8 mouse cellular contexts compared by ENCODE assay signal in the genomic region with DNA sequence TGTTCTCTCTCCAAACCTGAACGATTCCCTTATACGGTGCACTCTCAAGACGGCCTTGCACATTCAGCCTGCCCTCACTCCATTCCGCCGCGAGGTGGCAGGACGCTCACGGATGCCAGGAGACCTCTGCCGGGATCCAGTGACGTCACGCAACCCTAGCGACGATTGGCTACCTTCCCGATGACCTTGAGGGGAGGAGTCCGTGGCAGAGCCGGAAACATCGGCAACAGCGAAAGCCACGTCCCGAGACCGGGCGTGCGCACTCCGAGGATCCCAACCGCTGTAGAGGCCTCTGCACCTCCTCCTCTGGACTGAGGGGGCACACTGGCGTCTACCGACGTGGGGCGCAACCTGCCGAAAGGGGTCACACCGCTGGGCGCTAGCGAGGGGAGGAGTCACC. TPM values are rescaled to one million over a fixed set of nuclear protein-coding genes. Genes with fewer than 3 reads are reported as not detected.
DNase-seq lines count a peak whose midpoint lies in the region; ATAC-seq lines count a peak whose summit lies in the region.

No protein-coding gene starts in this region.

- peaks cover 13% of the 10 kb centered on the region for H3K4me1 ChIP-seq in hindbrain, embryonic 16.5 days (ENCODE audit: control insufficient read depth, insufficient read depth, low read depth, low read length)

- H3K9me3 ChIP-seq in hindbrain, embryonic 16.5 days (ENCODE audit: control insufficient read depth, low read length): no peaks in the 10 kb centered on the region

- peak overlapping the region; percentile 73 for H3K4me2 ChIP-seq in hindbrain, embryonic 16.5 days (ENCODE audit: low read length)

- no peaks in the 10 kb centered on the region for H3K27me3 ChIP-seq in hindbrain, embryonic 16.5 days (replicated peaks; ENCODE audit: control insufficient read depth, insufficient read depth, low read length)

- H3K36me3 ChIP-seq in hindbrain, embryonic 16.5 days (ENCODE audit: control insufficient read depth, insufficient read depth, low read length): peaks cover 7% of the 10 kb centered on the region
- peaks cover 15% of the 10 kb centered on the region for H3K36me3 ChIP-seq in macrophage (ENCODE audit: inconsistent target)

- peaks cover 15% of the 10 kb centered on the region for H3K79me2 ChIP-seq in macrophage (ENCODE audit: inconsistent target)

- WGBS in hindbrain, embryonic 16.5 days: under 1% methylated on average over 33 of the region's 33 CpGs
- 2% methylated on average over 33 of the region's 33 CpGs for WGBS in macrophage (ENCODE audit: missing documents)

- ATAC-seq in hindbrain, embryonic 16.5 days: peak; percentile 97

- peak overlapping the region; percentile 99 for H3K9ac ChIP-seq in hindbrain, embryonic 16.5 days (ENCODE audit: low read depth, low read length)

- peak overlapping the region; percentile 97 for H3K27ac ChIP-seq in hindbrain, embryonic 16.5 days (ENCODE audit: low read depth, low read length)
- peak overlapping the region; percentile 55 for H3K27ac ChIP-seq in macrophage

- H3K4me3 ChIP-seq in hindbrain, embryonic 16.5 days (ENCODE audit: low read length): peak overlapping the region; percentile 96
- peak overlapping the region; percentile 66 for H3K4me3 ChIP-seq in macrophage (ENCODE audit: inconsistent target)

- DNase-seq in WW6 (ENCODE audit: low read depth, low spot score): peak; percentile 98
- DNase-seq in cerebellum, postnatal 4 days (ENCODE audit: low spot score in 2 of 2): peak; percentile 99
- peak; percentile 100 for DNase-seq in gastrocnemius, adult 18-20 months (ENCODE audit: low spot score)
- peak; percentile 100 for DNase-seq in left cerebral cortex, adult 18-20 months (ENCODE audit: low spot score in 2 of 2)
- peak; percentile 99 for DNase-seq in right cerebral cortex, adult 18-20 months
- peak; percentile 98 for DNase-seq in urinary bladder, postnatal 10 days (ENCODE audit: low spot score)

RNA-seq across cellular contexts. Expression of gene Tesk1, which starts 0.3 kb away (rescaled TPM):
- 10 to 100 TPM; 56.2 to 60.8 TPM for total RNA-seq in gastrocnemius, adult 18-20 months (2021)
- 8.9 and 9.2 TPM in 2 replicates for polyA plus RNA-seq in hindbrain, embryonic 16.5 days (2015; fragmentation: Nextera tagmentation; extraction: Ambion mirVana)
- 10 to 100 TPM; 90.6 to 96.5 TPM for total RNA-seq in left cerebral cortex, adult 18-20 months (2021)
- 10 to 100 TPM in 25 of 26 experiments, 1 to 10 TPM in 1; 6.5 to 65.0 (median 35.2) TPM for total RNA-seq in macrophage (2018; cell fraction: chromatin; rRNA removed)
- 10 to 100 TPM; 33.5 to 59.0 (median 44.7) TPM for total RNA-seq in macrophage (2018; cell fraction: cytosol; rRNA removed)
- total RNA-seq in macrophage (2018; cell fraction: nucleus; rRNA removed): 10 to 100 TPM; 20.1 to 53.9 (median 36.3) TPM
- polyA plus RNA-seq in macrophage (2018): 40.0 to 51.6 TPM (median 50.0 TPM) in 3 replicates

RNA-seq across cellular contexts. Expression of gene Cd72, which starts 12.4 kb away (rescaled TPM):
- under 1 TPM in 1 of 2 experiments, not detected in 1; 0.21 TPM for total RNA-seq in gastrocnemius, adult 18-20 months (2021)
- polyA plus RNA-seq in hindbrain, embryonic 16.5 days (2015; fragmentation: Nextera tagmentation; extraction: Ambion mirVana): 5.1 and 5.3 TPM in 2 replicates
- total RNA-seq in left cerebral cortex, adult 18-20 months (2021): 1 to 10 TPM in 1 of 2 experiments, under 1 TPM in 1; 0.84 to 1.3 TPM
- 100 to 1,000 TPM in 20 of 26 experiments, 10 to 100 TPM in 6; 23.1 to 382 (median 173) TPM for total RNA-seq in macrophage (2018; cell fraction: chromatin; rRNA removed)
- 100 to 1,000 TPM in 13 of 26 experiments, 10 to 100 TPM in 13; 47.9 to 276 (median 118) TPM for total RNA-seq in macrophage (2018; cell fraction: cytosol; rRNA removed)
- 100 to 1,000 TPM in 21 of 26 experiments, 10 to 100 TPM in 5; 42.9 to 554 (median 170) TPM for total RNA-seq in macrophage (2018; cell fraction: nucleus; rRNA removed)
- 155 to 199 TPM (median 157 TPM) in 3 replicates for polyA plus RNA-seq in macrophage (2018)

RNA-seq across cellular contexts. Expression of gene Fam166b, which starts 13.1 kb away (rescaled TPM):
- total RNA-seq in gastrocnemius, adult 18-20 months (2021): not detected
- polyA plus RNA-seq in hindbrain, embryonic 16.5 days (2015; fragmentation: Nextera tagmentation; extraction: Ambion mirVana): 1.1 and 1.4 TPM in 2 replicates
- 1 to 10 TPM in 1 of 2 experiments, under 1 TPM in 1; 0.82 to 1.2 TPM for total RNA-seq in left cerebral cortex, adult 18-20 months (2021)
- total RNA-seq in macrophage (2018; cell fraction: chromatin; rRNA removed): not detected
- not detected for total RNA-seq in macrophage (2018; cell fraction: cytosol; rRNA removed)
- not detected for total RNA-seq in macrophage (2018; cell fraction: nucleus; rRNA removed)
- not detected in 3 replicates for polyA plus RNA-seq in macrophage (2018)

RNA-seq across cellular contexts. Expression of gene Sit1, which starts 41.5 kb away (rescaled TPM):
- total RNA-seq in gastrocnemius, adult 18-20 months (2021): not detected
- not detected in 2 replicates for polyA plus RNA-seq in hindbrain, embryonic 16.5 days (2015; fragmentation: Nextera tagmentation; extraction: Ambion mirVana)
- total RNA-seq in left cerebral cortex, adult 18-20 months (2021): not detected
- not detected for total RNA-seq in macrophage (2018; cell fraction: chromatin; rRNA removed)
- total RNA-seq in macrophage (2018; cell fraction: cytosol; rRNA removed): not detected
- not detected for total RNA-seq in macrophage (2018; cell fraction: nucleus; rRNA removed)
- polyA plus RNA-seq in macrophage (2018): not detected in 3 replicates

RNA-seq across cellular contexts. Expression of gene Ccdc107, which starts 50.7 kb away (rescaled TPM):
- 10 to 100 TPM; 21.9 to 26.8 TPM for total RNA-seq in gastrocnemius, adult 18-20 months (2021)
- 83.6 and 99.8 TPM in 2 replicates for polyA plus RNA-seq in hindbrain, embryonic 16.5 days (2015; fragmentation: Nextera tagmentation; extraction: Ambion mirVana)
- total RNA-seq in left cerebral cortex, adult 18-20 months (2021): 10 to 100 TPM; 29.9 to 30.0 TPM
- total RNA-seq in macrophage (2018; cell fraction: chromatin; rRNA removed): 10 to 100 TPM in 21 of 26 experiments, 1 to 10 TPM in 5; 3.7 to 31.8 (median 17.7) TPM
- 10 to 100 TPM; 15.7 to 30.8 (median 22.4) TPM for total RNA-seq in macrophage (2018; cell fraction: cytosol; rRNA removed)
- total RNA-seq in macrophage (2018; cell fraction: nucleus; rRNA removed): 10 to 100 TPM in 25 of 26 experiments, 1 to 10 TPM in 1; 7.9 to 38.1 (median 20.2) TPM
- polyA plus RNA-seq in macrophage (2018): 24.0 to 38.6 TPM (median 24.2 TPM) in 3 replicates

Comparison
In these comparisons a context has a peak if more than half of its experiments do, and no peak if none do; other contexts are left out.
1. Peak in every context shown above with its lines: DNase-seq, ATAC-seq, H3K4me3 ChIP-seq and H3K27ac ChIP-seq.